Mouse (Mus musculus): ENCODE measurements around the gene Tubgcp3.

GRCm38 (mm10) chr8:12564307-12564706 lies 107.7 kb downstream of the Tubgcp3 start:
- TF ChIP-seq CTCF (IDR thresholded peaks at IDR 0.05; ENCODE audit: insufficient read depth, low read length) (peak; percentile 71), POLR2A (IDR thresholded peaks at IDR 0.05; ENCODE audit: borderline replicate concordance, extremely low read depth, low read depth, low read length) (no peak)
